Mouse (Mus musculus) ovary, postnatal 14 days (tissue): ENCODE results near the gene Fam189a2.

ENCODE experiments used
- DNase-seq: peaks from one replicate; pipeline ENCODE4 v3.0.0; 2022; ENCODE audit warnings: low spot score

Fam189a2 gene

DNA sequence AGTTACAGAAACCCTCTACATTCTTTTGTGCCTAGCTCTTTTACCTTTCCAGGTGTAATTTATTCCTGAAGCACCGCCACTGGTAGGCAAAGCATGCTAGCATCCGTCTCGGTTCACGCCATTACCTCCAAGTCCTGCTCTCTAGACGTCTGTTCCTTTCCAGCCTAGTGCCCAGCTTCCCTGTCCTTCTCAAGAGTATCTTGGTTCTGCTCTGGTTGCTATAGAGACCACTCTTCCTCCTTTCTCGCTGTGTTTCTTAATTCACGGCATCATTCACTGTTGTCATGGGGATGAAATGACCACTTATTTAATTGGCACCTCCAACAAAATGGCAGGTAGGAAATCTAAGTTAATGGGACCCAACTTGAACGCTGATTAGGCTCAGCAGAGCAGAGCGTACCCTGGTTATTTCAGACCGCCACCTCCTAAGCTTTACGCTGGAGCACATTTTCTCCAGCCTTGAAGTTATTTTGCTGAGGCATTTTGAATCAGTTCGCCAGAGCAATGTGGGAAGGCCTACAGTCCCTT lies 89.3 kb downstream of the Fam189a2 start:
- no peak for DNase-seq

DNA sequence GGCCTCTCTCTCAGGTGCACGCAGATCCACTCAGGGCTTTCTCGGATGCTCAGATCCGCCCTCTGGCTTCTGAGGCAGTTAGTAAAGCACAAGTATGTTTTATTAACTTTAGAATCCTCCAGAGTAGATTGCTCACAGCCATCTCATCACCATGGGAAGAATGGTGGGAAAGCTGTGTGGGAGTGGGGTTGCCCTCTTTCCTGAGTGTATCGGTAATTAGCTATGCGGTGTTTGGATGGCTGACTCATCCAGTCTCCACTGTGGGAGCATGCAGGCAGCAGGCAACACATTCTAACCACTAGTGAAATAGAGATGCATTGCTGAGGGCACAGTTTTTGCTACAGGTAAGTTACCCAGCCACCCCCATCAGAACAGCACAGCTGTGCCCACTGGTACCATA lies 100.0 kb downstream of the Fam189a2 start:
- no peak for DNase-seq

DNA sequence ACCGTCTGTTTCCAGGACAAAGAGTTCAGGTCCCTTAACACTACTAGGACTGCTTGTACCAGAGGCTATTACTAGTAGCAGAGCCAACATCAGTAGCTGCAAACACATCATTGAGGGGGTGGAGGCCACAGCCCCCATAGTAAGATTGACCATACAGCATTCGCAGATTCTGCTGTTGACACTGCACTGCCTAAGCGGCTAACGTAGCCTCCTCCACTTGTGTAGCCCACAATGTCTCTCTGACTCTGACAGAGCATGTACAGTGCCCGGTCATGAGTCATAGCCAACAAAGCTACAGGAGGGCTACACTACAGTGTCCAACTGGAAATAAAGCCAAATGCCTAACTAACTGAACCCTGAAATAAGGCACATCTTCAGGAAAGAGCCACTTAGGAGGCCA lies 105.3 kb downstream of the Fam189a2 start:
- DNase-seq, result no peak

DNA sequence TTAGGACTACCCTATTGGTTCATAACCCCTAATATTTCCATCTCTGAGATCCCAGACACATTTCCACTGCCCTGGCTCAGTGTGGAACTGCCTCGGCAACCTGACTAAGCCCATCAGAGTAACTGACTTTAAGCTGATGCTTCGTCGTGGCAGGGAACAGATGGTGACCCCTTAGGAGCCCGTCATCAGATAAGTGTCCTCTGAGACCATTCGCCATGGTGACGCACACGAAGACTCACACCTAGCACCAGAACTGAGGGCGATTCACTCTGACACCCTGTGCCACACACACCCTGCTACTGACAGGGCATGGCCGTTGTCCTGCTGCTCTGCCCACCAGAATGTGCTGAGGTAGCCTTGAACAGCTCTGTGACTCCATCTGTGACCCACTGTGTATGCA lies 106.0 kb downstream of the Fam189a2 start:
- DNase-seq, result no peak

DNA sequence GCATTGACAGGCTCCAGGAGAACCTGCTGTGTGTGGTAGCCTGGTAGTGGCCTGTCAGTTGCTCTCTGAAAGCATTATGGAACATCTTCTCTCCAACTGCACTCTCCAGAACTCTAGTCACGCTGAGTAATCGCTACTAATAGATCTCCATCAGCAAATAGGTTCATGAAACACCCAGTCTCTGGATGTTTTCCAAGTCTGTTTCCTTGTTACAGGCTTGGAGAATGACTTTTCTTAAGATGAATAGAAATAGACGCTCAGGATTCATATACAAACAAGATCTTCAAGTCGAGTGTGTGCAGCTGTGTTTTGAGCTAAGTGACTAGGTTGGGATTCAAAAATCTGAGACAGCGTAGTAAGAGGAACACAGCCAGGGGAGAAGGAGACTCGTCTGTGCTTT lies 106.8 kb downstream of the Fam189a2 start:
- no peak for DNase-seq
